28 mouse cellular contexts compared by ENCODE assay signal in the genomic region with DNA sequence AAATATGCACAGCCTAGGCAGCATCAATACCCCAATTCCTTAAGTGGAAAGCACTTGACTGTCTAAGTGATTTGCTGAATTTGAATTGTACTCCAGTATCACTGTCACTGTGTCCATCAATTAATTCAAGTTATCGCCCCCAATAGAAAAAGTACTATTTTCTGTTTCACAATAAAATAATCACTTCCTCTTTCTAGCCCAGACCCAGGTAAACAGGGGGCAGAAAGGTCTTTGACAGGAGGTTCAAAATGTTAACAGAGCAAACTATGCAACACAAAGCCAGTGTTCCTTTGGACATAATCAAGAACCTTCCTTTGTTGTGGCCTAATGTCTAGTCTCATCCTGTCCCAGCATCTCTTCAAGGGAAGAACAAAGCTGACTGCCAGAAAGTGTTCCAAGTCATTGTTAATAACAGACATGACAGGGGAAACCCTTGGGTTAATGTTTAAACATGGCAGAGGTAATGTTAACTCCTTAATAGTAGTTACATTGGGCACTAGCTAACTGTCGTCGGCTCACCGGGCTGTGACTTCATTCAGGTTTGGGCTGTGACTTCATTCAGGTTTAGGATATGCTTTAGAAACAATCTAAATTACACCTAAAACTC. TPM values are rescaled to one million over a fixed set of nuclear protein-coding genes. Genes with fewer than 3 reads are reported as not detected.
DNase-seq lines count a peak whose midpoint lies in the region; ATAC-seq and TF ChIP-seq lines count a peak whose summit lies in the region.
"Had no signal": no experiment of that assay in that cellular context is flagged by ENCODE, and none has a peak within 500 bp of the region (broad histone marks: within the 10 kb centered on the region; RNA-seq: fewer than 3 reads in every experiment).

No protein-coding gene starts in this region.

- H3K27ac ChIP-seq in lung, postnatal 0 days (ENCODE audit: low read length): peak overlapping the region; percentile 21; the same call in 1 of the 2 replicates
- H3K27ac ChIP-seq in intestine, embryonic 16.5 days (ENCODE audit: low read length): no peak overlapping the region
- H3K27ac ChIP-seq in liver, postnatal 0 days (ENCODE audit: low read depth): no peak overlapping the region
- H3K27ac ChIP-seq: embryonic facial prominence, embryonic 13.5 days; forebrain, embryonic 12.5 days; heart, adult 2 months; heart, embryonic 13.5 days; hindbrain, postnatal 0 days; limb, embryonic 10.5 days; liver, embryonic 13.5 days; neural tube, embryonic 15.5 days; stomach, embryonic 15.5 days had no signal

- no peak overlapping the region for H3K4me3 ChIP-seq in lung, postnatal 0 days (ENCODE audit: low read depth, low read length)
- no peak overlapping the region for H3K4me3 ChIP-seq in intestine, embryonic 16.5 days (ENCODE audit: low read length)
- no peak overlapping the region for H3K4me3 ChIP-seq in liver, postnatal 0 days (ENCODE audit: low read depth, low read length)
- H3K4me3 ChIP-seq: embryonic facial prominence, embryonic 13.5 days; erythroblast, embryonic 14.5 days; forebrain, embryonic 12.5 days; heart, adult 2 months; heart, embryonic 13.5 days; limb, embryonic 10.5 days; liver, embryonic 13.5 days; neural tube, embryonic 15.5 days; stomach, embryonic 15.5 days had no signal

- TF ChIP-seq EP300 in lung, postnatal 0 days (IDR thresholded peaks at IDR 0.05): peak; percentile 57
- TF ChIP-seq EP300 in liver, postnatal 0 days (IDR thresholded peaks at IDR 0.05; ENCODE audit: low read depth): no peak

- peak; percentile 40 for DNase-seq in kidney, postnatal 14 days
- DNase-seq in kidney, adult 11 months: no peak
- DNase-seq in lung, postnatal 0 days (ENCODE audit: low spot score): peak; percentile 50
- DNase-seq in lung, adult 18-20 months: no peak
- DNase-seq in liver, postnatal 0 days: no peak
- no peak for DNase-seq in testis, postnatal 10 days (ENCODE audit: low spot score)
- DNase-seq: adrenal gland, postnatal 14 days; cerebellum, adult 2 months; cerebellum, postnatal 36 days; embryo, embryonic 11 days; gastrocnemius, postnatal 36 days; heart, adult 2 months; heart, postnatal 14 days; liver, embryonic 13.5 days; right cerebral cortex, adult 18-20 months; right cerebral cortex, postnatal 4 days; thymus, adult 2 months; thymus, postnatal 4 days had no signal

- H3K9ac ChIP-seq in lung, postnatal 0 days (replicated peaks; ENCODE audit: low read depth): no peak overlapping the region
- no peak overlapping the region for H3K9ac ChIP-seq in intestine, embryonic 16.5 days (ENCODE audit: low read depth, low read length)
- H3K9ac ChIP-seq in liver, postnatal 0 days (replicated peaks): no peak overlapping the region
- H3K9ac ChIP-seq: embryonic facial prominence, embryonic 13.5 days; forebrain, embryonic 12.5 days; heart, embryonic 13.5 days; liver, embryonic 13.5 days; neural tube, embryonic 15.5 days; stomach, embryonic 15.5 days had no signal

- WGBS in lung, postnatal 0 days: 30% methylated on average over 4 of the region's 4 CpGs
- 56% methylated on average over 4 of the region's 4 CpGs for WGBS in intestine, embryonic 16.5 days
- 75% methylated on average over 4 of the region's 4 CpGs for WGBS in liver, postnatal 0 days (ENCODE audit: insufficient replicate concordance)

- no peak overlapping the region for H3K4me2 ChIP-seq in lung, postnatal 0 days (replicated peaks; ENCODE audit: low read depth, low read length)
- H3K4me2 ChIP-seq in intestine, embryonic 16.5 days (ENCODE audit: low read depth, low read length): no peak overlapping the region
- H3K4me2 ChIP-seq in liver, postnatal 0 days (ENCODE audit: low read depth, low read length): no peak overlapping the region
- H3K4me2 ChIP-seq: embryonic facial prominence, embryonic 13.5 days; forebrain, embryonic 12.5 days; heart, embryonic 13.5 days; liver, embryonic 13.5 days; midbrain, embryonic 11.5 days; neural tube, embryonic 15.5 days; stomach, embryonic 15.5 days had no signal

- no peaks in the 10 kb centered on the region for H3K9me3 ChIP-seq in lung, postnatal 0 days (ENCODE audit: low read length)
- no peaks in the 10 kb centered on the region for H3K9me3 ChIP-seq in intestine, embryonic 16.5 days (ENCODE audit: control insufficient read depth, low read length)
- no peaks in the 10 kb centered on the region for H3K9me3 ChIP-seq in liver, postnatal 0 days (ENCODE audit: low read length)
- H3K9me3 ChIP-seq: embryonic facial prominence, embryonic 13.5 days; forebrain, embryonic 12.5 days; heart, embryonic 13.5 days; limb, embryonic 10.5 days; liver, embryonic 13.5 days; neural tube, embryonic 15.5 days; stomach, embryonic 15.5 days had no signal

- H3K27me3 ChIP-seq in lung, postnatal 0 days (replicated peaks; ENCODE audit: insufficient read depth, low read length): no peaks in the 10 kb centered on the region
- H3K27me3 ChIP-seq in intestine, embryonic 16.5 days (replicated peaks; ENCODE audit: control insufficient read depth, insufficient read depth, low read length): no peaks in the 10 kb centered on the region
- no peaks in the 10 kb centered on the region for H3K27me3 ChIP-seq in liver, postnatal 0 days (ENCODE audit: insufficient read depth, low read length)
- H3K27me3 ChIP-seq: embryonic facial prominence, embryonic 13.5 days; forebrain, embryonic 12.5 days; heart, embryonic 13.5 days; liver, embryonic 13.5 days; neural tube, embryonic 15.5 days; stomach, embryonic 15.5 days had no signal

- peak; percentile 52 for ATAC-seq in lung, postnatal 0 days
- peak; percentile 52; the same call in 1 of the 2 replicates for ATAC-seq in intestine, embryonic 16.5 days
- ATAC-seq in liver, postnatal 0 days: 0 out of 2 replicates have a peak, but pooled peaks have one; percentile 27
- ATAC-seq: hindbrain, postnatal 0 days had no signal

- H3K36me3 ChIP-seq in lung, postnatal 0 days (ENCODE audit: insufficient read depth, low read length): no peaks in the 10 kb centered on the region
- no peaks in the 10 kb centered on the region for H3K36me3 ChIP-seq in intestine, embryonic 16.5 days (ENCODE audit: control insufficient read depth, insufficient read depth, low read length)
- H3K36me3 ChIP-seq in liver, postnatal 0 days (replicated peaks; ENCODE audit: insufficient read depth, low read length): no peaks in the 10 kb centered on the region
- H3K36me3 ChIP-seq: embryonic facial prominence, embryonic 13.5 days; forebrain, embryonic 12.5 days; heart, embryonic 13.5 days; limb, embryonic 10.5 days; liver, embryonic 13.5 days; neural tube, embryonic 15.5 days; stomach, embryonic 15.5 days had no signal

- TF ChIP-seq CTCF in lung, postnatal 0 days (IDR thresholded peaks at IDR 0.05): no peak
- TF ChIP-seq CTCF in liver, postnatal 0 days (IDR thresholded peaks at IDR 0.05; ENCODE audit: low read depth): no peak

- H3K4me1 ChIP-seq in lung, postnatal 0 days (ENCODE audit: insufficient read depth, low read depth, low read length): peaks cover 3% of the 10 kb centered on the region; the same call in 1 of the 2 replicates
- H3K4me1 ChIP-seq in intestine, embryonic 16.5 days (ENCODE audit: control insufficient read depth, insufficient read depth, low read length): peaks cover 16% of the 10 kb centered on the region
- H3K4me1 ChIP-seq in liver, postnatal 0 days (ENCODE audit: insufficient read depth): peaks cover 6% of the 10 kb centered on the region

RNA-seq across cellular contexts. Expression of a gene that starts 42.4 kb away (rescaled TPM):
- 15.4 and 16.3 TPM in 2 replicates for polyA plus RNA-seq in lung, postnatal 0 days (2015; fragmentation: Nextera tagmentation; extraction: Ambion mirVana)
- polyA plus RNA-seq in intestine, embryonic 16.5 days (2015; fragmentation: Nextera tagmentation; extraction: Ambion mirVana): 6.8 and 7.3 TPM in 2 replicates
- polyA plus RNA-seq in liver, postnatal 0 days (2015; fragmentation: Nextera tagmentation; extraction: Ambion mirVana): 3.9 and 4.5 TPM in 2 replicates

Comparison
In these comparisons a context has a peak if more than half of its experiments do, and no peak if none do; other contexts are left out.
1. DNase-seq: peak in kidney, postnatal 14 days (single experiment) and lung, postnatal 0 days (single experiment); none in kidney, adult 11 months (single experiment), lung, adult 18-20 months (0 of 2), liver, postnatal 0 days (single experiment) and testis, postnatal 10 days (single experiment).
2. Peak in every context shown above with its lines, with median percentiles within 50 percentile points of each other: ATAC-seq.